8 mouse cellular contexts compared by ENCODE assay signal in the genomic region with DNA sequence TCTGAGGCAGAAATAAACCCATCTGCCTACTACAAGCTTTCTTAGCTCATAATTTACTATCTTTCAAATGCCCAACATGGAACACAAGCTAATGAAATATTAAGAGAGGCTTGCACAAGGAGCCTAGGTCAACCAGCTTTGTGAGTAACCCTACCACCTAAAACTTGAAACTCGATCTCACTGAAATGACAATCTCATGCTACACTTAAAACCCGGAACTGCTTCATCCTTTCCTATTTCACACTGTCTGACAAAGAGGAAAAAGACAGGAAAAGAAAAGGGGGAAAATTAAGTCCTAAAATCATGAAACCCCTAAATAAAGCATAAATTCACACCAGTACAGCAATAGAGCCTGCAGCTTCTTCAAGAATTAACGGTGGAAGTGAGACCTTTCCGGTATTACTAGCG. TPM values are rescaled to one million over a fixed set of nuclear protein-coding genes. Genes with fewer than 3 reads are reported as not detected.
DNase-seq lines count a peak whose midpoint lies in the region; ATAC-seq and TF ChIP-seq lines count a peak whose summit lies in the region.

No protein-coding gene starts in this region.

- H3K4me3 ChIP-seq in cerebellum, adult 2 months (replicated peaks; ENCODE audit: insufficient read depth, low read depth, low read length), result peak overlapping the region; percentile 71
- H3K4me3 ChIP-seq in testis, adult 2 months (ENCODE audit: control insufficient read depth, low read depth, low read length), result peak overlapping the region; percentile 90
- peak overlapping the region; percentile 76 for H3K4me3 ChIP-seq in limb, embryonic 15.5 days
- peak overlapping the region; percentile 99 for H3K4me3 ChIP-seq in stomach, postnatal 0 days (ENCODE audit: low read depth, low read length)

- peak overlapping the region; percentile 84 for H3K4me2 ChIP-seq in limb, embryonic 15.5 days
- peak overlapping the region; percentile 61 for H3K4me2 ChIP-seq in stomach, postnatal 0 days (replicated peaks; ENCODE audit: low read depth)

- no peak for TF ChIP-seq POLR2A in cerebellum, adult 2 months (IDR thresholded peaks at IDR 0.05; ENCODE audit: borderline replicate concordance, insufficient read depth, low read length)
- no peak for TF ChIP-seq POLR2A in testis, adult 2 months (IDR thresholded peaks at IDR 0.05; ENCODE audit: control insufficient read depth, low read depth, low read length)

- no peaks in the 10 kb centered on the region for H3K36me3 ChIP-seq in testis, adult 2 months (ENCODE audit: control insufficient read depth, insufficient read depth, low read length)
- H3K36me3 ChIP-seq in limb, embryonic 15.5 days, result no peaks in the 10 kb centered on the region
- 0 out of 2 replicates have a peak, but pooled peaks cover 5% of the 10 kb centered on the region for H3K36me3 ChIP-seq in stomach, postnatal 0 days (ENCODE audit: control insufficient read depth, insufficient read depth, low read length)

- TF ChIP-seq EP300 in stomach, postnatal 0 days (optimal IDR thresholded peaks at IDR 0.05), result no peak

- 5% methylated on average over 5 of the region's 5 CpGs for WGBS in cerebellum, adult 2 months
- WGBS in limb, embryonic 15.5 days, result under 1% methylated on average over 5 of the region's 5 CpGs
- WGBS in stomach, postnatal 0 days, result under 1% methylated on average over 5 of the region's 5 CpGs

- no peaks in the 10 kb centered on the region for H3K9me3 ChIP-seq in limb, embryonic 15.5 days
- H3K9me3 ChIP-seq in stomach, postnatal 0 days (ENCODE audit: control insufficient read depth, low read length), result no peaks in the 10 kb centered on the region

- no peak for TF ChIP-seq CTCF in cerebellum, adult 2 months (IDR thresholded peaks at IDR 0.05; ENCODE audit: borderline replicate concordance, insufficient read depth, low read depth, low read length)
- TF ChIP-seq CTCF in testis, adult 2 months (IDR thresholded peaks at IDR 0.05; ENCODE audit: control insufficient read depth, insufficient read depth, insufficient replicate concordance, low read depth, low read length), result no peak
- TF ChIP-seq CTCF in stomach, postnatal 0 days (IDR thresholded peaks at IDR 0.05; ENCODE audit: low read depth), result no peak

- H3K27ac ChIP-seq in cerebellum, adult 2 months (ENCODE audit: insufficient read depth, low read length), result no peak overlapping the region
- H3K27ac ChIP-seq in testis, adult 2 months (ENCODE audit: control insufficient read depth, insufficient read depth, low read depth, low read length), result peak overlapping the region; percentile 0
- peak overlapping the region; percentile 96 for H3K27ac ChIP-seq in limb, embryonic 15.5 days
- peak overlapping the region; percentile 99 for H3K27ac ChIP-seq in stomach, postnatal 0 days (replicated peaks)

- intact Hi-C loops in left cerebral cortex, postnatal 4 days (cut with DNase I), result loop anchor here (10.0 kb wide), 1 partner anchor 568 kb away; no protein-coding TSS in a partner anchor

- H3K9ac ChIP-seq in limb, embryonic 15.5 days, result peak overlapping the region; percentile 88; the same call in 1 of the 2 replicates
- peak overlapping the region; percentile 99 for H3K9ac ChIP-seq in stomach, postnatal 0 days (ENCODE audit: low read length)

- no peak for ATAC-seq in limb, embryonic 15.5 days (ENCODE audit: insufficient number of reproducible peaks, low FRiP score, low TSS enrichment, low read depth)
- no peak for ATAC-seq in stomach, postnatal 0 days (ENCODE audit: low FRiP score, low TSS enrichment)

- DNase-seq in cerebellum, adult 2 months, result no peak
- DNase-seq in cerebellum, postnatal 25 days, result no peak
- no peak for DNase-seq in testis, postnatal 14 days (ENCODE audit: low spot score)
- no peak for DNase-seq in stomach, postnatal 0 days (ENCODE audit: low spot score)
- DNase-seq in cerebellum, postnatal 36 days, result no peak
- no peak for DNase-seq in left cerebral cortex, postnatal 4 days

- H3K4me1 ChIP-seq in cerebellum, adult 2 months (ENCODE audit: control insufficient read depth, insufficient read depth, low read length), result no peaks in the 10 kb centered on the region
- peaks cover 3% of the 10 kb centered on the region; the same call in 1 of the 2 replicates for H3K4me1 ChIP-seq in testis, adult 2 months (ENCODE audit: control insufficient read depth, insufficient read depth, low read length)
- H3K4me1 ChIP-seq in limb, embryonic 15.5 days, result peaks cover 36% of the 10 kb centered on the region
- H3K4me1 ChIP-seq in stomach, postnatal 0 days (replicated peaks; ENCODE audit: control insufficient read depth, insufficient read depth), result peaks cover 14% of the 10 kb centered on the region

- no peaks in the 10 kb centered on the region for H3K27me3 ChIP-seq in cerebellum, adult 2 months (ENCODE audit: control insufficient read depth, insufficient read depth, low read length)
- H3K27me3 ChIP-seq in testis, adult 2 months (ENCODE audit: control insufficient read depth, insufficient read depth, low read length), result no peaks in the 10 kb centered on the region
- H3K27me3 ChIP-seq in limb, embryonic 15.5 days, result no peaks in the 10 kb centered on the region
- no peaks in the 10 kb centered on the region for H3K27me3 ChIP-seq in stomach, postnatal 0 days (ENCODE audit: control insufficient read depth, insufficient read depth, low read length)

RNA-seq across cellular contexts. Expression of a gene that starts 1.4 kb away (rescaled TPM):
- 44.9 and 51.6 TPM in 2 replicates for polyA plus RNA-seq in cerebellum, adult 2 months (2012; rRNA removed)
- 1.9 and 3.0 TPM in 2 replicates for polyA plus RNA-seq in testis, adult 2 months (2012; rRNA removed)
- polyA plus RNA-seq in limb, embryonic 15.5 days (2015; fragmentation: Nextera tagmentation; extraction: Ambion mirVana), result 46.2 and 48.9 TPM in 2 replicates
- 36.0 and 44.6 TPM in 2 replicates for polyA plus RNA-seq in stomach, postnatal 0 days (2015; fragmentation: Nextera tagmentation; extraction: Ambion mirVana)
- 100 to 1,000 TPM; 188 to 214 TPM for total RNA-seq in left cerebral cortex, postnatal 4 days (2021)
